Mouse (Mus musculus): ENCODE results near the gene Gm45021.

Gene Gm45021

GRCm38 (mm10) chr6:48589194-48589750 lies at the start of gene Gm45021:
Gene Gm45021, plus strand, starts transcription at chr6:48589610.
- DNase-seq (ENCODE audit: low read depth, low spot score) = no peak

- DNase-seq (ENCODE audit: low read depth, low spot score) = no peak
Observed at GRCm38 (mm10) chr6:48539860-48540259, 49.5 kb upstream of the Gm45021 start.

- no peak for DNase-seq (ENCODE audit: low read depth, low spot score)
Observed at GRCm38 (mm10) chr6:48540721-48541120, 48.7 kb upstream of the Gm45021 start.

- DNase-seq (ENCODE audit: low read depth, low spot score) = no peak
Observed at GRCm38 (mm10) chr6:48541560-48542450, 47.6 kb upstream of the Gm45021 start.

- DNase-seq (ENCODE audit: low read depth, low spot score) = no peak
Observed at GRCm38 (mm10) chr6:48542631-48543030, 46.8 kb upstream of the Gm45021 start.

GRCm38 (mm10) chr6:48545251-48545650 lies 44.2 kb upstream of the Gm45021 start:
- DNase-seq (ENCODE audit: low read depth, low spot score) = no peak

- peak; percentile 63 for DNase-seq (ENCODE audit: low read depth, low spot score)
Observed at GRCm38 (mm10) chr6:48546271-48546670, 43.1 kb upstream of the Gm45021 start.

- DNase-seq (ENCODE audit: low read depth, low spot score) = no peak
Observed at GRCm38 (mm10) chr6:48546858-48547257, 42.6 kb upstream of the Gm45021 start.

GRCm38 (mm10) chr6:48548314-48548713 lies 41.1 kb upstream of the Gm45021 start:
- DNase-seq (ENCODE audit: low read depth, low spot score) = no peak

- DNase-seq (ENCODE audit: low read depth, low spot score) = peak; percentile 62
Observed at GRCm38 (mm10) chr6:48552918-48553317, 36.5 kb upstream of the Gm45021 start.

- DNase-seq (ENCODE audit: low read depth, low spot score) = no peak
Observed at GRCm38 (mm10) chr6:48553819-48554218, 35.6 kb upstream of the Gm45021 start.

- peak; percentile 98 for DNase-seq (ENCODE audit: low read depth, low spot score)
Observed at GRCm38 (mm10) chr6:48554280-48555103, 34.9 kb upstream of the Gm45021 start, which contains the start of gene Lrrc61. Gene Lrrc61, plus strand, starts transcription at chr6:48554796.

- no peak for DNase-seq (ENCODE audit: low read depth, low spot score)
Observed at GRCm38 (mm10) chr6:48555104-48555890, 34.1 kb upstream of the Gm45021 start.

- no peak for DNase-seq (ENCODE audit: low read depth, low spot score)
Observed at GRCm38 (mm10) chr6:48555956-48556355, 33.5 kb upstream of the Gm45021 start.

- no peak for DNase-seq (ENCODE audit: low read depth, low spot score)
Observed at GRCm38 (mm10) chr6:48565693-48566310, 23.6 kb upstream of the Gm45021 start.

GRCm38 (mm10) chr6:48566312-48566711 lies 23.1 kb upstream of the Gm45021 start:
- DNase-seq (ENCODE audit: low read depth, low spot score) = no peak

- DNase-seq (ENCODE audit: low read depth, low spot score) = no peak
Observed at GRCm38 (mm10) chr6:48568036-48568984, 21.1 kb upstream of the Gm45021 start.

- peak; percentile 54 for DNase-seq (ENCODE audit: low read depth, low spot score)
Observed at GRCm38 (mm10) chr6:48569065-48569807, 20.2 kb upstream of the Gm45021 start.

GRCm38 (mm10) chr6:48572014-48572413 lies 17.4 kb upstream of the Gm45021 start:
- DNase-seq (ENCODE audit: low read depth, low spot score) = no peak
